Mouse (Mus musculus) ovary, postnatal 36 days (tissue): ENCODE data around the gene Gria4.
"Not testable (repeated sequence)": the region's sequence is repeated elsewhere in the genome, so short reads cannot be mapped to it uniquely, and the experiment has no call there.

Experiments used
- DNase-seq: peaks from one replicate; pipeline ENCODE4 v3.0.0; 2022; ENCODE audit warnings: low spot score, mixed read lengths

The Gria4 gene

DNA sequence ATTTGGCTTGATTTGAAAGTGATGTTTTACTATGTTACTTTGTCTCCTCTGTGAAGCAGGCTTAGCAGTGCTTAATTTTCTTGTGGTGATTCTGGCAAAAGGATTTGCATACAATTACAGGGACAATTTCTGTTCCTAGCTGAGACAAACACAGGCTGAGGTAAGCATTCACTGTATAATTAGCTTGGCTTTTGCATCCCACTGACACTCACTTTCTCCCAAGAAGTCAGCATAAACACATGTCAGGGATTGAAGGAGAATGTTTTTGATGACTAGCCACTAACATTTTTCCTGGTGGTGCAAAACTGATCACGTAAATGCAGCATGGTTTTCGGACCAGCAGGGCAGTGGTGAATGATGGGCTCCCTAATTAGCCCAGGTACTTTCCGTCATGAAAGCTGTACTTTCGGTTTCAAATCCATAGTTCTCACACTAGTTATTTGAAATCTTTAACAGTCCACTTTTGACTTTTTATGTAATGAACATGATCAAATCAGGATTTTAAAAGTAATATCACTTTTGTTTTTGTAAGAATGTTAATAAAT, 240.5 kb downstream of the Gria4 start:
- no peak for DNase-seq

DNA sequence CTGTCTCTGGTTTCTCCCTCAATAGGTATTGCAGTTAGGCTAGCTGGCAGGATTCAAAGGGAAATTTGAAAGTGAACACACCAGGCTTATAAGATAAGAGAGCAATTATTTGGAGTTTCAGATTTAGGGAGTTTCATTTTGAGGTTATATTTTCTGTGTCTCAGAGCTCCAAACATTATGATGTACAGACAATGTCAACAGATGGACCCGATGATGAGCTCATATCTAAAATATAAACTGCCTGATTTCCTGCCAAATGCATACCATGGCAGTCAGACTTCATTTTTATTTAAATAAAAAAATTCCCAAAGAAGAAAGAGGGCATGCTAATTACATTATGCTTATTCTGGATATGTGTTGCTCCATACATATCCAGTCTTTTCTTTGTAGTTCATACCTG, 256.8 kb downstream of the Gria4 start:
- no peak for DNase-seq

DNA sequence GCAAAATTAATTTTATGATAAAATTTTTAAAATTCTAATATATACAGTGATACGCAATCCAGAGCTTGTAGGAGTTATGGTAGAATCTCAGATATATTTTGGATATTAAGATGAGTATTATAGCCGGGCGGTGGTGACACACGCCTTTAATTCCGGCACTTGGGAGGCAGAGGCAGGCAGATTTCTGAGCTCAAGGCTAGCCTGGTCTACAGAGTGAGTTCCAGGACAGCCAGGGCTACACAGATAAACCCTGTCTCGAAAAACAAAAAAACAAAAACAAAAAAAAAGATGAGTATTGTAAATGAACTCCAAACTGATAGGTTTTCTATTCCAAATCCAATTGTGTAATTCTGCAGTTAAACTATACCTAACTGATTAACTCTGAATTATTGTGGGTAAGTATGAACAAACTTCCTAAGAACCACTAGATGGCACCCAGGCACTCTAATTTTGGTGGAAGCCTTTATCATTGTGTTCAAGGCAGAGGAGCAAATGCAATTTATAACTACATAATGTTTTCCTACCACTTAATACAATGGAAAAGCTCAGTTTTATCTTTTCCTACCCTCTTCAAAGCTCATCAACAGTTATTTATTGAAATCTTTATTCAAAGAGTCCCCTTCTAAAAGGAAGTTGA, 259.4 kb downstream of the Gria4 start:
- DNase-seq: no peak

DNA sequence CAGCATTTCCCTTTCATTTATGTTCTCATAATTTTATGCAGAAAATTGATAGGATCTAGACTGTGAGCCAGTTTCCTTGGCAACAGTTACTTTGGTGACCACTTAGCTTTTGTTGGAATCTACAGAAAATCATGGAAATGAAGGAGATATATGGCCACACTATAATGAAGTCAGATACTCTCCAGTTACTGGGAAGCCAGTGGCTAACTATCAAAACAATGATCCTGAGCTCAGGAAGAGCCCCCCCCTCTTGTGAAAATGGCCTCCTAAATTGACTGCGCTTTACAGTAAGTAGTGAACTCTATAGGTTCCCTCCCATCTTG, 281.5 kb downstream of the Gria4 start:
- DNase-seq: no peak

DNA sequence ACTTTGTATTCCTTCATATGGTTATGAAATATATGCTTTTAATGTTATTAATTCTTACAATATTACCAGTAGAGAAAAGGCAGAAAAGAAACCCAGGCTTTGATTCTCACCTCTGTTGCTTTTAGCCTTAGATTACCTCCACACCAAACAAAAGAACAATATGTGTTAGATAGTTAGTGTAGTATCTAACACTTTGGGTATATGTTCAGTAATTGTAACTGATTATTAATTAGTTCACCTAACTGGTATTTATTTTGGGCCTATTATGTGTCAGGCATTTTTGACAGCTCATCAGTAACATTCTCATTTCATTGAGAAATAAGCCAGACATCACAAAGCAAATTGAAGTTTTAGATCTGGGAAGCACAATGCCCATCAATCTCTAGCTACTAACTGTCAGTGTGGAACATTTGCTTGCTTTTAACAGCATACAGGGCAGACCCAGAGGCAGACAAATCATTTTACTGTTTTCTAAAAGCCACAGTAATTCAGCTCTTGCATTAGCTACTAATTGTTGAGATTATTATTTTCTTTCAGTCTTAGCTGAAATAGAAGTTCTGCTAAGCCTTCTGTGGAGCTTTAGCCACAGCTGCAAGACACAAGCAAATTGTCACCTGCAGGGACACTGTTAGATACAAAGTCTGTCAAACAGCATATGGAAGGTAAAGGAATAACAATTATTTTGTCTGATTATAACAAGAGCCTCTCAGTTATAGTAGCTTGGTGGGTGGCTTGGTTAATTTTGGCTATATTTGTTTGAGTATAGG, 282.1 kb downstream of the Gria4 start:
- no peak for DNase-seq

DNA sequence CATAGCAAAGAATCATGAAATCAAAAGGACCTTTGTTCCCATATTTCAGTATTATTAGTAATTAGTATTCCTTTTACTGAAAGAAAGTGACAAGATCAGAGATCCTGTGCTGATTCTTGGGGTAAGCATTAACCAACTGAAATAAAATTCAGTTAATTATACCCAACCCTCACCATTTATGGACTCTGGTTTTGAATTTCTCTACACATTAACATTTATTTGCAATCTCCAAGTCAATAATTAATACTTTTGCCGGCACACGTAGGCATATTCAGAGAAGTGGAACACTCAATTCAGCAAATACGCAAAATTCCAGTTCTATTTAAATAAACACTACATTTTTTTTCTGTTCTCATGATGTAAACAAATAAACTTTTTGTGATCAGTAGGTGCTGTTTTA, 289.9 kb downstream of the Gria4 start:
- DNase-seq: no peak

DNA sequence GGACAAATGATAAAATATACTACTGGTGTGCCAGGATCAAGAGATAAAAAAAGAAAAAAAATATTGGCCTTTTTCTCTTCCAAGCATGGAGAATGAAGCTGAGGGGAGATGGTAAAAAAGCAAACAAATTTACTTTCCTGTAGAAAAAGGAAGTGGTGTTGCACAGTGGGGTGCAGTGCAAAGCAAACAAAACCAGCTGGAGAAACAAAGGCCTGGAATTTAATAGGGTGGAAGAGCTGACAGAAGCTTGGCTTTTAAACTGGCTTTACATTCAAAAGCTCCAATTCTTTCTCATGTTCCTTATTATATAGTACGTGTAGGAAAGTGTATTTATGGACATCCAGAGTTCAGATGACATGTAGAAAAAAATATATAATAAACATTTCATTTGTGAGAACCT, 290.9 kb downstream of the Gria4 start:
- no peak for DNase-seq

DNA sequence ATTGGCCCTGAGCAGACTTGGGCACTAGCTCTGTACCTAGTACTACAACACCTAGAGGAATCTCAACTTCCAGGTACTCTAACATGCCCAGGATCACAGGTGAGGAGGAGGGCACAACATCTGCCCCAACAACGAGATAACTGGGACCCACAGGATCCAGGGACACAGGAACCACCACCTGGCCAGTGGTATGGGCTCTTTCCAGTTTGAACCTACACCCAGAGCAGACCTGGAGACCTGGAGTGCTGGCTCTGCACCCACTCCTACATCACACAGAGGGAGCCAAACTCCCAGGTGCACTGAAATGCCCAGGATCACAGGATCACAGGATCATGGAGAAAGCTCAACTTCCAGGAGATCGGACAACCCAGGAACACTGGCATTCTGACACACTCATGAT, 309.6 kb downstream of the Gria4 start:
- no peak for DNase-seq

DNA sequence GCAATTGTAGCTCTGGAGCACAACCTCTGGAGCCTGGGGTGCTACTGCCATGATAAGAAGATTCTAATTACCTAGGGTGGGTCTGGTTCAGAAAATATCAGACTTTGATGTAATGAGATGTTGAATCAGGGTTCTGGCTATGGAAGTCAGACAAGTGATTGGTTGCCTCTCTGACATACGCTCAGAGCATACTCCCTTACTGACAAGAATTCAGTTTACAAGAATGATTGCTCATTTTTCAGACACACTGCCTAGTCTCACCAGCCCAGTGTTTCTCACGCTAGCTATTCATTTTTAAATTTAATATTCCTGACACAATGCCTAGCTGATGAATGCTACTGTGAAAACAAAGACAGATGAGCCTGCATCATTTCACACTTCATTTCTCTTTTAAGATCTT, 311.5 kb downstream of the Gria4 start:
- DNase-seq: no peak

DNA sequence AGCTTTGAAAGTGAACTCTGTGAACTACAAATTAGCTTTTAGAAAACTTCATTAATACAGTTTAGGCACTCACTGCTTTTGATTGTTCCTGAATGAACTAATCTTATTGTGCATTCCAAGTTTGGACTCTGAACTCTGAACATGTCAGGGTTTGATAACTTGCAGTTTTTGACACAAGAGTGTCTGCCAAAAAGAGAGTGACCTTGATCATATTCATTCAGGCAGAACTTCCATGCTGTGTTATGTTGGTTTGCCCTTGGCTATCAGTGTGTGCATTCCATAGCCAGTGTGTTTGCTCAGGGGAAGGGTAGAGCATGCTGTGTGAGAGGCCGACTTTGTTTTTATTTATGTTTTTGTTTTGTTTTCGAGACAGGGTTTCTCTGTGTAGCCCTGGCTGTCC, 325.2 kb downstream of the Gria4 start:
- DNase-seq: peak; percentile 5

DNA sequence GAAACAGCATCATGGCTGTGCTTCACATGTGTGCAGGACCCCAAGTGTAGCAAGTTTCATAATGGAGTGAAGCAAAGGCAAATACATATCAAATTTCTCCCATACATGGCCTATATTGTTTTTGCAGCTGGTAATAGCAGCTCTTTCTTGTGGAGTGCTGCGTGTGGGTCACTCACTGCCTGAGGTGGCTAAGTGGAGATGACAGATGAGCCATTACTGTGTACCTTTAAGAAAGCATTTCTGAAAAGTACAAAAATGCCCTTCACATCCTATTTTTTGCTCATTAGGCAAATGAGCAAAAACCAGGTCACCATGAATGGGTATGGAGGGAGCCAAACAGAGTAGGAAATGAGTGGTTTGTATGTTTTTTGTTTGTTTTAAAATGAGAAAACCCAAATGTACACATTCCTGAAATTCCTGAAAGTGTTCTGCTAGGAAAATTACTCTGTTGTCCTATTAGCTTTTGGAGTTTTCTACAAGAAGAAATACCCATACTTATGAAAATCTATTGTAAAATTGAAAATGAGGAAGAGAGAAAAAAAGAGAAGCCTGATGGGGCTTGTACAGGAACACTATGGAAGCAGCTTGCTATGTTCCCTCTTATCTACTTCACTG, 336.5 kb downstream of the Gria4 start:
- no peak for DNase-seq

DNA sequence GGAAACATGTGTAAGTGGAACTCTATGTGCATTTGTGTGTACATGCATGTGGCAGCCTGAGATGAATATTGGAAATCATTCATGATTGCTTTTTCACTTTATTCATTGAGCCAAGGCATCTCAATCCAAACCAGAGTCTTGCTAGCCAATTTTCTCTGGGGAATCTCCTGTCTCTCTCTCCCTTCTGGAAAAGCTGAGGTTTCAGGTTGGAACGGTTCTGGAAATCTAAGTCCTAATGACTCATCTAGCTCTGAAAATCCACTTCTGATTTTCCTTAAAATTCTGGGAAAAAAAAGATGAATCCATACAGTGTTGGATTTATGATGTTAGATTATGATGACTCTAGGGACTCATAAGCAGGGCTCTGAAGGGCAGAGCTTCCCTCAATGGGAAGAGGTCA, 337.8 kb downstream of the Gria4 start:
- no peak for DNase-seq

DNA sequence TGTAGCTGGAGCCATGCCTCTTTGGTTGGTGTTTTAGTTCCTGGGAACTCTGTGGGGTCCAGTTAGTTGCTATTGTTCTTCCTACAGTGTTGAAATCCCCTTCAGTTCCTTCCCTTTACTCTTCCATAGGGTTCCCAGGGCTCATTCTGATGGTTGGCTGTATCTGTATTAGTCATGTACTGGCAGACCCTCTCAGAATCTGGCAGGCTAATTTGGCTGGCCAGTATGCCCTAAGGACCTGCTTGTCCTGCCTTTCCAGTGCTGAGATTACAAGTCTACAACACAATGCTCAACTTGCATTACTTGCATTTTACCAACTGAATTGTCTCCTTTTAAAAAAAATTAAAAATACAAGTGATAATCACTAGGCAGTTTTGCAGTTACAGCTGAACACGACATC, 338.4 kb downstream of the Gria4 start:
- DNase-seq: no peak

DNA sequence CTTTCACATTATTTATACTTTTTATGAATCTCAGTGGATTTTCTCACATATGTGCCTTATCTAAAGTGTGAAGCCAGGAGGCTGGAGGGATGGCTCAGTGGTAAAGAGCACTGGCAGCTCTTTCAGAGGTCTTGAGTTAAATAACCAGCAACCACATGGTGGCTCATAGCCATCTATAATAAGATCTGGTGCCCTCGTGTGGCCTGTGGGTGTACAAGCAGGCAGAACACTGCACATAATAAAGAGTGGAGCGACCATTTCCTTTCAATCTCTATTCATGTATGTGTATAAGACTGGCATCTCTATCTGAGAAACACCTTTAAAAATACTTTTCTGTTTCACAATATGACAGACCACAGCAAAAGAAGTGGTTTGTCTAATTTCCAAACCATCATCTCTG, 353.1 kb downstream of the Gria4 start:
- peak; percentile 19 for DNase-seq

DNA sequence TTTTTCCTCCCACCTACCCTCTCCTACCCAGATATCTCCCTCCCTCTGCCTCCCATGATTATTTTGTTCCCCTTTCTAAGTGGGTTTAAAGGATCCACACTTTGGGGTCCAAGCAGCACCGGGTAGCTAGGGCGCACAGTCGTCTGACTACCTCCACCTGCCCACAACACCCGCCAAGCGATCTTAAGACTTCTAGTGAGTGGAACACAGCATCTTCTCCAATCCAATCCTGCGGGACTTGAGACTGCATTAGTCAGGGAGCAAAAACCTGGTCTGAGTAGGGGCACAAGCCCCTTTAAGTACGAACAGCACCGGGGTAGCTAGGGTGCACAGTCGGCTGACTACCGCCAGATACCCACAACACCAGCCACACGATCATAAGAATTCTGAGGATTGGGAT, 395.2 kb downstream of the Gria4 start:
- not testable (repeated sequence) for DNase-seq

DNA sequence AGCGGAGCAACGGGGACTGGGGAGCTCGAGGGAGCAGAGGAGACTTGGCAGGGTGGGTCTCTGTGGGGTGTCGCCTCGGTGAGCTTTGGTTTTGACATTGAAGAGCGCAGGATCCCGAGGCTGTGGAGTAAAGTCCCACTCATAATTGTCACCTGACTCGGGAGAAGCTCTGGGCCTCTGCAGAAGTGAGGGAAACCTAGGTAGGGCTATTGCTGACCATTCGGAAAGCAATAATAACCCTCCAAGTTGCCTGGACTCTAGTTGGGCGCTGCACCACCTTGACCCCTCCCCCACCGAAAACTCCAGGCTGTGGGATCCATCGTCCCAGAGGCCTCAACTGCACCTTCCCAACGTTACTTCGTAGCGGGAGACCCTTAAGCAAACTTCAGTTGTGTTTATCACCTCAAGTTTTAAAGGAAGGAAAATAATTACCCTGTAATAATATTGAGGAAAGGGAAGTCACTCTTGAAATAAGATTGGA, 419.4 kb downstream of the Gria4 start:
- no peak for DNase-seq

DNA sequence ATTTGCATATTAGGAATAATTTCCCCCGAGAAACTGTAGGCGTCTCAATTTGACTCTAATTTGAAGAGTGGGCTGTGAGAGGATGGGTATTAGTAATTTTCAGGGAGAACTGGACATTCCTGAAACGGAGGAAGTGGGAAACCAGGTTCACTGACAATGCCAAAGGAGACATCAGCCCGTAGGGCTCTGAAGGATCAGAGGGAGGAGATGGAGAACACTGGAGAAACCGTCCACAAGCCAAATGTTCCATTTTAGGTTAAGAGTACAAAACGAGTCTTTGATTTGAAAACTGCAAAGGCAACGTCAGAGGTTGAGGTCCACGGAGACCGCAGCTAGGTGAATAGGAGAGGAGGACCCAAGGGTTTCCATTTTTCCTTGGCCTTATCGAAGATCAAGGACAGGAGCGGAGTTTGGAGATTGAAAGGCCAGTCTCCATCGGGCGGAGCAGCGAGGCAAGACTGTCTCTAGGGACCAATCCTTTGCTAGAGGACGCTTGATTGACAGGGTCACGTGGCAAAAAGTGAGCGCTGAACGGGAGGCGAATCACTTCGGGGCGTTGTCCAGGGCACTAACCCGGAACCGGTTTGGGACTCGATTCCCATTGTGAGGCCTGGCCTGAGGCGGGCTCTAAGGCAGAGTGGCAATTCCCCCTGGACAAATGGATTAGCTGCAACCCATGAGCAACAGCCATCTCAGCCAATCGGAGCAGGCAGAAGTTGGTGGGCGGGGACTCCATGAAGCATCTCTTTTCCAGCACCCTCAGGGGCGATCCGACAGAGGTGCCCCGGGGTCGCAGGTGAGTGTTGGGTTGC, 420.0 kb downstream of the Gria4 start, which contains the start of gene Msantd4:
Gene Msantd4 (plus strand): TSS at position 735 of the 812 bp plus-strand sequence.
- DNase-seq: peak; percentile 92
